Mouse (Mus musculus) frontal cortex, postnatal 14 days (tissue): Measurements from ENCODE around the gene Nkd1.
A peak's percentile ranks its signal among the peaks of the same experiment; 100 is the strongest.

Source experiments
- DNase-seq, 2 experiments: peaks; one replicate each; pipeline ENCODE4 v3.0.0; 2022; ENCODE audit warnings: low spot score in 2 of 2

Nkd1 gene

DNA sequence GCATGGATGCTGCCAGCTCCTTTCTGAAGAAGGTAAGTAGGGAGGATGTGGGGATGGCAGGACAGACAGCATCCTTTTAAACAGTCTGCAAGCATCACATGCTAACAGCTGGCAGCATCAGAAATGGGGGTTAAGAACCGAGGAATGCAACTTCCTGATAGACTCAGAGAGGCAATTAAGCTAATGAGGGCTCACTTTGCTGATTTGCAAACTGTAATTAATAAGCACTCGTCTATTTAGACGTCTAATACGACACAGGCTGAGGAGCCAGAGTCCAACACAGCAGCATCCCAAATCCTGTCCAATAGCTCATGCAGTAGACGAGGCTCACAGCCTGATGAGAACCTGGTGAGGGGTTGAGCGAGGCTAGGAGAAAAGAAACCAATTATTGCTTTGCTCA lies 89.1 kb downstream of the Nkd1 start:
- no peak for DNase-seq

DNA sequence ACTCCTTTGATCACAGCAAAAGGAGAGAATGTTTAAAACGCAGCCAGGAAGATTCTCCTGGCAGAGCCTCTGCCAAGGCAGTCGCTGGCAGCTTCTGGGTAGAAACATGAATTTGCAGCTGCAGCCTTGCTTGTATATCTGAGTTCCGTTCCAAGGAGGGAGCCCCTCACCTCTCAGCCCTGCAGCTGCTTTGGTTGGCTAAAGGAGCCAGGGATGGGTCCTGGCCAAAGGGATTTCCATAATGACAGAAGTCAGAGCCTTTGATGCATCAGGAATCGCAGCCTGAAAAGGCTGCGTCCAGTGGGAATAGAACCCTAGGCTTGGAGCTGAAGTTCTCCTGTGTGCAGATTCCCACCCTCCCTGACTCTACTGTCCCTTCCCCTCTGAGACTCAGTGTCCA lies 93.8 kb downstream of the Nkd1 start:
- no peak for DNase-seq

DNA sequence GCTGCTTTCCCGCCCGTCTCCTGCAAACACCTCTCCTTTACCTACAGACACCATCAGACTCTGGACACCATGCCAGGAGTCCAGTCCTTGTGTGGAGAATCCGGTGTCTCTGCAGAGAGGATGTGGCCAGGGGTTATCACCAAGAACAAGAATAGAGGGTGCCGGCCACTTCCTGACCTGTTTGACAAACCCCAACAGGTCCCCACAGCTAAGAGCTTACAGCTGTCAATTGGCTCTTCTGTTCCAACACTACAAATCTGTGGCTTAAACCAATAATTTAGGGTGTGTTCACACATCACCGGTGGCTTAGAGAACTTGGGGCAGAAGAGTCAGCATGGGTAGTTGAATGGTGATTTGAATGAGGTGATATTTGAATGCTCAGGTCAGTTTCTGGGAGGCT lies 97.5 kb downstream of the Nkd1 start:
- no peak for DNase-seq

DNA sequence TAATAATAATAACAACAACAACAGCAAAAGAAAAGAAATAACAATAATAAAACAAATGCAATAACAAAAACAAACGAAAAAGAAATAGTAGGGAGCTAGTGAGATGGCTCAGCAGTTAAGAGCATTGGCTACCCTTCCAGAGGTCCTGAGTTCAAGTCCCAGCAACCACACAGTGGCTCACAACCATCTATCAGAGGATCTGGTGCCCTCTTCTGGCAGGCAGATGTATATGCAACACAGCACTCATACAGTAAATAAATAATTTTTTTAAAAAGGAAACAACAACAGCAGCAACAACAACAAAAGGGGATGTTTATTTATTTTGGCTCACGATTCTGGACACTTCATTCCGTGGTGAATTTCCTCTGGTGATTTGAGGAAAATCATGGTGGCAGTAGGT lies 98.4 kb downstream of the Nkd1 start:
- no peak for DNase-seq

DNA sequence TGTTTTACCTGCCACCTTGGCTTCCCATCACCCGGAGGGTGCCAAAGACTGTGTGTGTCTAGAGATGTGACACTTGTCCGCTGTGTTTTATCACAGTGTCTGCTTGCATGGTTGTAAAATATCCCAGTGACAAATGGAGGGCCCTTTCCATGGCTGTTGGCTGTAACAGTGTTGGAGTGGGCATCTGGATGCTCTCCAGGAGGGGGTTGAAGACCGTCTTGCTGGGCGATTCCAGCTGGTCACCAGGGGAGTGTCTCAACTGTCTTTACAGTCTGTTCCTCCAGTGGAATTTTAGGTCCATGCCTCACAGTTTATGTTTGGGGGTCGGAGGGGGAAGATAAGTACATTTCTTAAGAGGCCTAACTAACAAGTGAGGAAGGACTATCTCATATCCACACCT lies 99.8 kb downstream of the Nkd1 start:
- DNase-seq, result no peak

DNA sequence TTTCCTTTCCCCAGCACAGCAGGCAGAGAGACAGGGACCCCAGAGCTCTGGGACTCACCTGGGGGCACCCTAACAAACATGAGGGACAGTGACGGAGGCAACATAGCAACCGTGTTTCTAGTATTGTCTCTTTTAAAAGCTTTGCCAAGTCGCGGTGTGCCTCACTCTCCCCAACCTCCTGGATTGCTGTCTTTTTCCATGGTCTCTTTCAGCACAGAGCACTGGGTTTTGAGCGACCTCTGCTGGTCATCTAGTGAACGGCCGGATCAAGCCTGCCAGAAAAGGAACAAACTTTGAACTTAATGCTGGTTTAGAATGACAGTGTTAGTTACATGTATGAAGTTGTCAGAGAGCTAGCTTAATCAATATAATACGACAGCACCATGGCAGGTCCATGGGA lies 100.3 kb downstream of the Nkd1 start:
- peak; percentile 51 to 73 for DNase-seq

DNA sequence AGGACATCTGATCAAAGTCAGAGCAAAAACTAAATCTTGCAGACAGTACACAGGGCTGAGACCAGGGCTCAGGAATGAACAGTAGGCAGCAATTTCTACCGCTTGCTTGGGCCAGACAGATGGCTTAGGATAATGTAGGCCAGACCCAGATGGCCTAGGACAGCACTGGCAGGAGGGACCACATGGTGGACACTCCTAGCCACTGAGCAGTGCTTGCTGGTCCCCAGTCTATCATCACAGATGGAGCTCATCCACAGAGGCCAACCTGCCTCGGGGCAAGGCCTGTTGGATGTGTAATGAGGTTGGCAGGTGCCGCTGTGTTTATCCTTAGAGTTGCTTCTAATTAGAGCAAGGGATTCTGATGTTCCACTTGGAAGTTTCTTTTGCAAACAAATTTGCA lies 102.2 kb downstream of the Nkd1 start:
- DNase-seq, result no peak

DNA sequence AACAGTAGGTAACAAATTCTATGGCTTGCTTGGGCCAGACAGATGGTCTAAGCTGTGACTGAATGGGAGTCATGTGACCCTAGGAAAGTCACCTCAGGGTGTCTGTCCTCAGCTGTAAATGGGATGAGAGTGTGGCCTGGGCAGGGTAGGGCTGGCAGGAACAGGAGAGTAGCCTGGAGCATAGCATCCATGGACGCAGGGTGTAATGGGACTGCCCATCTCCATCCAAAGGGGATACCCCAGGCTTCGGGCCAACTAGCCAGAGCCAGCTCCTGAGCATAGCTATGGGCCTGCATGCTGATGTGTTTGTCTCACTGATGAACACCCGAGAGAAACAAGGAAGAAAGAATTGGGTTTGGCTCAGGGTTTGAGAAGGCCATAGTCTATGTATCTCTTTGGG lies 103.1 kb downstream of the Nkd1 start:
- DNase-seq, result no peak

DNA sequence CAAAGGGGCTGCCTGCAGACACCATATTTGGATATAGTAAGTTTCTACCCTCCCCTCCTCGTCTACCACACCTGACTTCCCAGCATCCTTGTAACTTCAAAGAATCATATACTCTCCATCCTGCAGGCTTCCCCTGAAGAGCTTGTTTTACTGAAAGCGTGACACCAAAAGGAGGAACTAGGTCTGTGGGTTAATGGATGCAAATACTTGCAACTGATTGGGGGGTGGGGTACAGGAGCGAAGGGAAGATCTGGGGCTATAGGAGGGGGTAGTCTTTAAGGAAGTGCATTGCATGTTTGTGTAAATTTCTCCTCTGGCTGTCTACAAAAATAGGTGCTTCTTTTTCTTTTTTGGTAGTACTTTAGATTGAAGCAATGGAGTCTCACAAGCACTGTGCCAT lies 105.3 kb downstream of the Nkd1 start:
- no peak for DNase-seq

DNA sequence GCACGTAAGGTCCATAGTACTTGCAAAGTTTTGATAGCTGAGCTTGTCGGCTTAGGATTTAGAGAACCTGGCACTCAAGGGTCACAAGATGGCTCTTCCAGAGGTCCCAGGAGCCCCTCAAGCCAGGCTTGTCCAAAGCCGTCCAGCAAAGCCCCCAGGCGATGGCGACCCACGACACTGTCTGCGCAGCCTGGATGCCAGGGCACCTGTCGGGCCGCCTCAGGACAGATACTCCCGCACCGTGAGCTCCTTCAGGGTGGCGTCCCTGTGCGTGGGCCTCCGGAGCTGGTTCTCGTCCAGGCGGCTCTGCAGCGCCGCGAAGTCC lies 105.7 kb downstream of the Nkd1 start:
- no peak for DNase-seq

DNA sequence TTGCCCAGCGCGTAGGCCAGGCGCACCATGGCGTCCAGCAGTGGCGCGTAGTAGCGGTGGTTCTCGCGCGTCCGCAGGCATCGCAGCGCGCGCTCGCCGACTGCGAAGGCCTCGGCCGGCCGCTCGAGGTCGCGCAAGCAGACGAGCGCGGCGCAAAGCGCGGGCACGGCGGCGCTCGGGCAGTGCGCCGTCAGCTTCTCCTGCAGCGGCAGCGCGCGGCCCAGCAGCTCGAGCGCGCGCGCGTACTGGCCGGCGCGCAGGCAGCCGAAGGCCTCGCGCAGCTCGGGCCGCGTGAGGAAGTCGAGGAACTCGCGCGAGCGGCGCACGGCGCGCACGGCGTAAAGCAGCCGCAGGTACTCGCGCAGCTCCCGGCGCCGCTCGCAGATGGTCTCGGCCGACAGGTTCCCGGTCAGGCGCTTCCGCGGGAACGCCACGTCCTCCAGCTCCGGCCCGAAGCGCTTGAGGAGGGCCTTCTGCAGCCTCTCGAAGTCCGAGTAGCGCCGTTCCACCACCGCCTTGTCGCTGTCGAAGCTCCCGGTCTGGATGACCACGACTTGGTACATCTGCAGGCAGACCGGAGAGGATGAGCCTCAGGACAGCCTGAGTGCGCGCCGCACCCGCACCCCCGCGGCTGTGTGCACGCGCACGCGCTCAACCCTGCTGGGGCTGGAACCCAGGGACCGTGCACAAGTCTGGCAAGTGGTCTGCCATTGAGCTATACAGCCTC lies 106.3 kb downstream of the Nkd1 start:
- peak; percentile 59 to 67 for DNase-seq

DNA sequence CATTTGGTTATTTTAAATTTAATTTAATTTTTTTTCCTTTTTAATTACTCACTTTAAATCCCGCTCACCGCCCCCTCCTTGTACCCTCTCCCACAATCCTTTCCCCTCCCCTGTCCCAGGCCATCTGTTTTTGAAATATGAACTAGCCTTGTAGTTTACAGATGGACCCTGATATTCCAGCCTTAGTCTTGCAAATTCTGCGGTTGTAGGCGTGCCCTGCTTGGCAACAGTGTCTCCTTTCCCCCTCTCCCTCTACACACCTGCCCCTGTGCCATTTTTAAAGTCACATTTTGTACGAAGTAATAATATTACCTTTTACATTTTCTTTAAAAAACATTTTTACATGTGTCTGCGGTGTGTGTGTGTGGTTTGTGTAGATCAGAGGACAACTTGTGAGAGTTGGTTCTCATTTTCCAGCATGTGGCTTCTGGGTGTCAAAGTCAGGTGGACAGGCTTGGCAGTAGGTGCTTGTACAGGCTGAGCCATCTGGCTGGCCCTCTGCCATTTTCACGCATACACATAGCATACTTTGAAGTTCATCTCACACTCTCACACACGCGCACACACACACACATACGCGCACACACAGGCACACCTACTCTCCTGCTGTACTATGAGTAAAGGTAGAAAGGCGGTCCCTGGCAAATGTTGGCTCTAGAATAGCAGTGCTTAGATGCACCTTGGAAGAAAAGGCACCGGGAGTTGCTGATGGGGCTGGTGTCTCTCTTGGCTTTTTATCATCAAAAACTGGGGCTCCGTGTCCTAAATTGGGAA lies 107.0 kb downstream of the Nkd1 start:
- DNase-seq, result no peak

DNA sequence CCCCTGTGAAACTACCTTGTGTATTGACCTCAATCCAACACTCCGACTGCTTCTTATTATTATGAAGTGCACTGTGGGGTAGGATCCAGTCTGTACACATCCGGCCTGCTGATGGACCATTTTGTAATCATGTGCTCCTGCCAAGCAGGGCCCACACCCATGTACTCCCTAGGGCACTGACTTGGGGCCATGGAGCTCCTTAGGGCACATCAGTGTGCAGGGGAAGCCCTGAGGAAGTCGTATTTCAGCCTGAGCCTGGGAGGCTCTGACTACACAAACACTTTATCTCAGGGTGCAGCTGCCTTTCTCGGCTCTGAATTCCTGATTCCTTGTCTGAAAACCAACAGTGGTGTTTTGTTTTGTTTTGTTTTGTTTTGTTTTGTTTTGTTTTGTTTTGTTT lies 109.1 kb downstream of the Nkd1 start:
- no peak for DNase-seq

DNA sequence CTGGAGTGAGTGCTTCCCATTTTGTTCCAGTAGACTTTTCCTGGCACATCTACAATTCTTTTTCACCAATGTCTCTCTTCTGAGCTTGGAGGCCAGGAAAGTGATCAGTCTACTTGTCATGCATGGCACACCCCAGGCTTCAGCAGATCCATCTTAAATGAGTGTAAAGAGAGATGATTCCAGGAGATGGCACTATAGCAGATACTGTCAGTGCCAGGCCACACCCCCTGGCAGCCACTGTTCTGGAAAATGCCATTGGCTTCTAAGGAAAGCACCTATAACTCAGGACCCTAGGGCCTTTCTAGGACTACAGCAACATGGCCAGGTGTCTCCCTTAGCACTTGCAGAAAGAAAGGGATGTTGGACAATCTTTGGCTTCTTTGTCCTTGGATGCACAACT lies 109.9 kb downstream of the Nkd1 start:
- DNase-seq, result no peak

DNA sequence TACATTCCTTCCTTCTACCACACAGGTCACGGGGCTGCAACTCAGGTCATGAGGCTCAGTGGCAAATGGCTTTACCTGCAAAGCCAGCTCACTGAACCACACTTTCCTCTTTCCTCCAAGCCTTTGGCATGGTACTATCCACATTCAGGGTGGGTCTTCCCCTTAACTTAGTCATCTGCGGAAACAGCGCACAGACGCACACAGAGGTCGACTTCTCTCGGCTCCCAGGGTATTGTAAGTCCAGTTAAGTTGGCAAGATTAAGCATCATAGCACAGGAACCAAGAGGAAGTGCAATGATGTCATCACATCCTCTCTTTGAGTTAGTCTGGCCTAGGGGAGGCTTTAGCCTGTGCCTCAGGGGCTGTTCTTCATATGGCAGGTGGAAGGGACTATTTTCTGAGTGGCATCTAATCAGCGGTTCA lies 112.2 kb downstream of the Nkd1 start:
- DNase-seq, result no peak

DNA sequence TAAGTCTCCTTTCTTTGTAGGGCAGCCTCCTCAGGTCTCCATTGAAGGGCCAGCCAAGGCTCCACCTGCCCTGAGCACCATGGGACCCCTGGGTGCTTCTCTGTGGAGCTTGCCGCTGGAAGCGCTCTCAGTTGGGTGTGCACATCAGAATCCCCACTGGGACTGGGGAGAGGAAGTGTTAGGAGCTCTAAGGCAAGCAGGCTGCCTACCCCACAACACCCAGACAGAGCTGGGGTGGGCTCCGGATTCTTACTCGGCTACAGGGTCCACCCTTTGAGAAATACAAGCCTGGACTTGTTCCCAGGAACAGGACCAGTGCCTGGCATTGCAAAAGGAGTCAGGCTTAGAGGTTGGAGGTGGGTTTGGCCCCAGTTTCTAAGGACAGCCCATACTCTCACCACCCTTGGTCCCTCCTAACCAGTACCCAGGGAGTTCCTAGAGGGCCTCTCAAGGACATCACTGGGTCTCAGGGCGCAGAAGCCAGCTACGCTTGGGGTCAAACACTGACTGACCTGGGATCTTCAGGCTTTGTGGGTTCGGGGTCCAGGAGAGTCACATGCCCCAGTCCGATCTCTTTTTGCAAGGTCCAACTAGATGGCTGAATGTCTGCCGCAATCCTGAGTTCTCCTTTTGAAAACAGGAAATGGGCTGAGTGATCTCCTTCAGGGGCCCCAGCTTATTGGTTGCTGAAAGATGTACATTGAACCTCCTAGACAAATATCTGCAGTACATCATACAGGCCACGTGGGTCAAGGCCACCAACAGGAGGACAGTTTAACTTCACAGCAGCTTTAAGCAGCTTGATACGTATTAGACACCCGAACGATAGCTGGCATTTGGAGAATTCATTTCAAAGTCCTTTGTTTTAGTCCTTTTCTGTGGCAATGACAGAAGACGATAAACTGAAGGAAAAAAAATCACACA lies 114.6 kb downstream of the Nkd1 start, which contains the start of gene Snx20:
Gene Snx20, minus strand, starts transcription at position 655 of the 924 bp plus-strand sequence.
- no peak for DNase-seq

DNA sequence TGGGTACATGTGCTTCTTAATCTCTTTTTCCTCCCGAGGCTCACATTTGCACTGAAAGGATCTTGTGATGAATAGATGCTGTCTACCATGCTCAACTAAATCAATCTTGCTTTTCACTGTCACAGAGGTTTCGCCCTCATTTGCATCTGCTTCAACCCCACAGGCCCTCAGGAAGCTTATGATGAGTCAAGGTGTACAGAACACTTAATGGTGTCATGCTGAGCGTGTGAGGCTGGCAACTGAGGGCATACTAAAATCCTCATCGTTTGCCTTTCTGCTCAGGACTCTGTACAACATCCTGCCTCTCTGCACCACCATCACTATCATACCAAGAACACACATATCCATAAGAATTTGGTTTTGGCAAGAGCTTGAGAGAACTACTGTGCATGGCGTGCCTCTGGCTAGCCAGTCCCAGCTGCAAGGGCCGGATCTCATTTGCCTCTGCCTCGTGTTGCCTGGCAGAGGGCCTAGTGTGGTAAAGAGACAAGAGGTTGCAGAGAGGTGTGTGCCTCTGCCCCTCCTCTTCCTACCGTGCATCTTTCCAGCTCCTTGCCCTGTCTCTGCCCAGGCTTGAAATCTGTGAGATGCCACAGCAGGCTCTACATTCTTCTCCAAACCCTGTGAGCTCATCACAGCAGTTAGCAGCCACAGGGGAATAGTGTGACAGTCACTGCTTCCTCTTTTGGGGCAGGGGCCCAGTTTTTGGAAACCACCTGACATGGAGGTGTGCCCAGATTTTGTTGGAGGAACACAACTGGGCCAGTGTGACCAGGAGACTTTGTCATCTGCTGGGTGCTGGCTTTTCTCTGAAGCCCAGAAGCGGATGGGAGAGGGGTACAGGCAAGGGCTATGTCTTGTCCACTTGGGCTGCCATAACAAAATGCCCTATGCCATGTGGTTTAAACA lies 116.2 kb downstream of the Nkd1 start:
- no peak for DNase-seq

DNA sequence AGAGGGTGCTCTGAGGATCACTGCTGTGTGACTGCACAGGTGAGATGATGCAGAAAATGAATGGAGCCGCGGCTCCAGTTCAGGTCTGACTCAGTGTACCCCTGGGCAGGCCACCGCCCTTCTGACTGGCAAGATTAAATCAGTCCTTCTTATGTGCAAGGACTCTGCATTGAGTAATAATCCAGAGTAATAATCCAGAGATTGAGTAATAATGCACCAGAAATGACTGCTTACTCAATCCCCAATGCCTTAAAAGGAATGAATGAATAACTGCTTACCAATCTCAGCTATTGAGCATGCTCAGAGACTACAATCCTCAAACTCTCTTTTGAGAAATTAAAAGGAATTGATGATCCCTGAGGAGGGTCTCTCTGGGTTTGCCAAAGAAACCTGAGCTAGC lies 117.8 kb downstream of the Nkd1 start:
- DNase-seq, result no peak

DNA sequence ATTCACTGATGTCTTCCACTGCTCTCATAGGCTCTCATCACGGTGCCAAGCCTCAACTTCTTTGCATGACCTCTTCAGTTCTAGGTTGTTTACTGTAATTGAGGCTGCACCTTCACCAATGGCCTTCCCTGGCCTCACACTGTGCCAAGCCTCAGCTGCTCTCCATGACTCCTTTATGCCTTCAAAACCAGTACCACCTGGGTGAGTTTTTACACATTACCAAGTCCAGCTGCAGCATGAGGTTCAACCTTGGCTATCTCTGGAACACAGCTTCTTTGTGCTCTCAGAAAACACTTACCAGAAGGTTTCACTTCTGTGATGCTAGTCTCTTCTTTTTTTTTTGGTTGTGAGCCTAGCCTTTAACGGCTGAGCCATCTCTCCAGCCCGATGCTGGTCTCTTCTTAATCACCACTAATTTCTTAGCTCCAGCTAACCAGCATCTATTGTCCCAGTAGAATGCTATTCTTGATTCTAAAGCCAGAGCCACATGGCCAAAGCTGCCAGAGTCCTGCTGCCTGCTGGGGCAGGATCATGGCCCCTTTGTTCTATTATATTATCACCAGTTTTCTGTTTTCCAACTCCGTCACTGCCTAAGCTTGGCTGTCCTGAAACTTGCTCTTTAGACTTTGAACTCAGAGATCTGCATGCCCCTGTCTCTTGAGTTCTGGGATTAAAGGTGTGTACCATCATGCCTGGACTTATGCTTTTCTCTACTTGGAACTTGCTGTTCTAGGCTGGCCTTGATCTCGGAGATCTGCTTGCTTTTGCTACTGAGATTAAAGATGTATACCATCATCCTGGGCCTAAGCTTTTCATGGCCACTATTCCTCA lies 121.8 kb downstream of the Nkd1 start:
- DNase-seq, result no peak
